Mouse (Mus musculus) 3134 (cell line): ENCODE results near the gene Ank2.
"Not testable (repeated sequence)": the region's sequence is repeated elsewhere in the genome, so short reads cannot be mapped to it uniquely, and the experiment has no call there.

Experiments
- DNase-seq: peaks from one replicate; pipeline ENCODE4 v3.0.0-alpha.2; 2011; ENCODE audit warnings: low spot score; ENCODE audit not compliant: insufficient read length; ENCODE audit errors: extremely low read depth

Ank2 gene

DNA sequence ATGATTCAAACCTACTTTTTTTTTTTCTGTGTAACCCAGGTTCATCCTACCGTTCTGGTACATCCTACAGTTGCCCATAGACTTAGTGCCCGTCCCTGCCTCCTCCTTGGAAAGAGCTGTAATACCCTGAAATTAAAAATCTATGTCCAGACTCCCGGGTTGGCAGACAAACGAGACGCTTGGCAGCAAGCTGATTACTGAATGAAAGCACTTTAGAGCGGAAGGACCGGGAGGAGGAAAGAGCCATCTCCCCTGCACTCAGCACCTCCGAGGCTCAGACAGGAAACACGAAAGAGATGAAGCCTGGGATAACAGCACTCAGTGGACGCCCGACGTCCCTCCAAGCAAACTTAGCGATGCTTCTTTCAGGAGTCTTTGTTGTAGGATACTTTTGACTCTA is 69.3 kb downstream of the Ank2 start:
- DNase-seq = no peak

DNA sequence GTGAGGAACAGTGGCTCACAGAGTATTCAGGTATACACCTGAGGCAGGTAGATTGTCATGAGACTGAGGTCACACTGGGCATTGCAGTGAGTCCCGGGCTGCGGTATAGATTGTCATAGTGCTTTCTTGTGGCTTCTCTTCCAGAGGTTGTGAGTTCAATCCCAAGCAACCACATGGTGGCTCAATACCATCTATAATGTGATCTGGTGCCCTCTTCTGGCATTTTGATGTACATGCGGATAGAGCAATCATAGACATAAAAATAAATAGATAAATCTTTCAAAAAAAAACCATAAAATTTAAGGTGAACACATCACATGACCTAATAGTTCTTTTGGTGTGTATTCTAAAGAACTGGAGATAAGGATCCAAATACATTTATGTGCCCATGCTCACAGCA is 70.6 kb downstream of the Ank2 start:
- DNase-seq = no peak

DNA sequence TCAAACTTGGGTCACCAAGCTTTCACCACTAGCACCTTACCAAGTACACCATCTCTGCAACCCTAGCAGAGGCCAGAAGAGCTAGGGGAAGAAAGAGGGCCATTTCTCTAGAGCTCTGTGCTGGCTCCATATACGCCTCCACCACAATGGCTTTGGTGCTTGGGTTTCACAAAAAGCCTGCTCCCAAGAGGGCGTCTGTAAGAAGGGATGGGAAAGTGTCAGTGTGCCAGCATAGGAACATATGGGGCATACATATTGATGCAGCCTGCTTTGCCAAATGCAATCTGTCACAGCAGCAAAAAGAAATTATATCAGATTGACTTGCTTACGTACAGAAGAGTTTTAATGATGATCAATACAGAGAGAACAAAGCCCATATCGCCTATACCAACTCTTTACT is 82.2 kb downstream of the Ank2 start:
- DNase-seq = no peak

DNA sequence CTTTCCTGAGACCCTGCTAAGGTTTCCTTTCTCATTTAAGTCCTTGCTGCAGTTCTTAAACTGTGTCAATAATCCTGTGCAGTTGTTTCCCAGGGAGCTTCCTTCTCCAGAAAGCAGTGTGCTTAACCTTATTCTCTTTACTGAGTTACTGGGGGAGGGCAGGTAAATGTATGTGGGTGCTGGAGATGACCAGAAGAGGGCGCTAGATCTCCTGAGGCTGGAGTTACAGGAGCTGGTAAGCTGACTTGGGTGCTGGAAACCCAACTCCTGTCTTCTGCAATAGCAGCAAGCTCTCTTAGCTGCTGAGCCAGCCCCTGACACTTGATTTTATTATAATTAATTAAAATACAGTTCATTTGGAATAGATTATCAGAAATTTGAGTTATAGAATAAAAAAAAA is 84.7 kb downstream of the Ank2 start:
- DNase-seq = no peak

DNA sequence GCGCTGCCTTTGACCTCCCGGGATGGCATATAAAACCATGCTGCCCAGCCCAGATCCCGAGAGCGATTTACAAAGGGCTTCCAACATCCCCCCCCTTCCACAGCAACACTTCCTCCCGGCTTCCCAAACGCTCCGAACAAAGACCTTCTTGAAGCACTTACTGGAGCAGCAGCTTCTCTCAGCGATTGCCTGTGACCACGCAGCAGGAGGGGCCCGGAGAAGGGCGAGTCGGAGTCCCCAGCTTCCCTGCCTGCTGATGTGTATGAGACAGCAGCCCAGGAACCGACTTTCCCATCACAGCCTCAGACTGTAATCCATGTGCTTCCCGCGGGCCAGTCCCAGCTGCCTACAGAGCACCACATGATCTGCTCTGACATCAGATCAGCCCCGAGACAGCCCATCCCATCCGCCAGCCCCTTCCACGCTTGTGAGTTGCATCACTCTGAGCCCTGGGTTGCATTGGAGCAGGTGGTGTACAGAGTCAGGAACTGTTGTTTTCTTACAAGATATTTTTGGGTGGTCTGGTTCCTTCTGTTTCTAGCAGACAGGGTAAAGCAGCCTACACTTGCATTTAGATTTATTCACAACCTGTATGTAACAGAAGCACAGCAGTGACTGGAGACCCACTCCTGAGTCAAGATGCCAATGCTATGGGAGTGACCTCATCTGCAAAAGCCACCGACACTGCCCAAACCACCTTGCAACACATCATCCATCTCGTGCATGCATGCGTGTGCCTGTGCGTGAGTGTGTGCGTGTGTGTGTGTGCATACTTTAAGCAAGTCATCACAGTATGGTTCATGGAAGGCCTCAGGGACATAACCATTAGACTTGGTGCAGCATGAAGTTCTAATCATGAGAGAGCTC is 90.2 kb downstream of the Ank2 start:
- DNase-seq = peak; percentile 81

DNA sequence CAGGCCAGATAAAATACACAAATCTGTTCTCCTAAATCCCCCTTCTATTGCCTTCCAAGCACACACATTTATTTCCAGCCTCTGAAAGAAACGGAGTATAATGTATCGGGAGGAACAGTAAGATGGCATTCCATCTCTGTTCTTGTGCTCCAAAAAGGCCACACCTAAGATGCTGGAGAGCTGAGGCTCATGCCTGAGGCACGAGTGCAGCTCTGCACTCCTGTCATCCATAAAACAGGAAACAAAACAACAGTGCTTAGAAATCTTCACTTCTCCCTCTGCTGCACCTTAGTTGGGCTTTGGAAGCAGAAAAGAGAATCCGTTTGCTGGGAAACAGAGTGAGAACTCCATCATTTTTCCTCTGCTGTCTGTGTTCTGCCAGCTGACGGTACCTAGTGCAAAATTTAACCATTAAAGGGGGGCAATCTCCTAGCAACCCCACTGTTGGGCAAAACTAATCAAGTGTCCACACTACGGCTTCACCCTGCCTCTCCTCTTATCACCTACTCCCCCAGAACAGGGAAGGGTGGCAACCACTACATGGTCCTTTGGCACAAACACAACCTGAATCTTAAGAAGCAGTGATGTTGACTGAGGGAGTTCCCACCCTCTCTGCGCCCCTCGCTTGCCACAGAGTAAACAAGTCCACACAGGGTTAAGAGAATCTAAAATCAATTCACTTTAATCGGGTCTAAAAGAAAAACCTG is 91.1 kb downstream of the Ank2 start:
- DNase-seq = peak; percentile 9

DNA sequence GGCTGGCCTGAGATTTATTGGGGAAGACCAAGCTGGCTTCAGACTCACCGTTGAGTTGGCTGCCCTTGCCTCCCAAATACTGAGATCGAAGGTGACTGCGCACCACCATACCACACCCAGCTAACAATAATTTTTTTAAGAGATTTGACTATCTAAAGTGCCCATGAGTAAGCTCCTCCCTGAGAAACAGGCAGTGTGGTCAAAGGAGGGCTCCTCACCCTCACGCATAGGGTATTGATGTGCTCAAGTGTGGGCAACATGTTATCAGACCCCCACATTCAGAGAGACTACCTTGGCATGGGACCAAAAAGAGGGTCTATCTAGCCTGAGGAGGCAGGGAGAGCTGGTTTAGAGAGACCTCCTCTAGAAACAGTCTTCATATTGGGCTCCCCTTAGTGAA is 92.3 kb downstream of the Ank2 start:
- no peak for DNase-seq

DNA sequence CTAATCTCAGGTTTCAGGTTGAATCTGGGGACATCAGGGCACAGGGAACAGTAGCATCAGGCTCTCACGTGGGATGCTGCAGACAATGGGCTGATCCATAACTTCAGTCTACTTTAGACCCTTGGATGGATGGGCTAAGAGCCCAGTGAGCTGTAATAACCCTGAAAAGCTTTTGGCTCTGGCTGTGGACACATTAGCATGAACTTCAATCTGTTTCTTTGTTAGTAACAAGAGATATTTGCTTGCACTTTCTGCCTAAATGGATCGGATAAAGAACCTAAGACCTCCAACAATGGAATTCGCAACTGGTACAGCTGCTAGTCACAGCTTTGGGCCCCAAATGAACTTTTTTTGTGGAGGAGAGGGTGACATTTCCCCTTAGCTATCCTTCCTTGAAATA is 94.8 kb downstream of the Ank2 start:
- no peak for DNase-seq

DNA sequence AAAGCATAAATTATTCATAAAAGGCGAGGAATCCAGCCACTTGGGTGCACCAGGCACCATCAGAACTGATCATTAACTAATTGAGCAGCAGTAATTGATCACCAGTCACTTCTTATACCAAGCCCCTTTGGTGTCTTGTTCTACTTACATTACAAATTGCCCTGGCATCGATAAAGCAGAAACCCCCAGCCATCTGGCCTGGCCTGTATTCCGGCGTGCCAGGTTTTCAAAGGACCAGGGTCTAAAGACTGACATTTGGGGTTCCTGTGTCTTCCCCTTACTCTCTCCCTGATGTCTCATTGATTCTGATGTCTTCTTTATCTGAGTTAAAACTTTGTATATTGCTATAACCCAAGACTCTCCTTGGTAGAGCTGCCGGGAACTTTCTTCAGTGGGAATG is 98.2 kb downstream of the Ank2 start:
- DNase-seq = no peak

DNA sequence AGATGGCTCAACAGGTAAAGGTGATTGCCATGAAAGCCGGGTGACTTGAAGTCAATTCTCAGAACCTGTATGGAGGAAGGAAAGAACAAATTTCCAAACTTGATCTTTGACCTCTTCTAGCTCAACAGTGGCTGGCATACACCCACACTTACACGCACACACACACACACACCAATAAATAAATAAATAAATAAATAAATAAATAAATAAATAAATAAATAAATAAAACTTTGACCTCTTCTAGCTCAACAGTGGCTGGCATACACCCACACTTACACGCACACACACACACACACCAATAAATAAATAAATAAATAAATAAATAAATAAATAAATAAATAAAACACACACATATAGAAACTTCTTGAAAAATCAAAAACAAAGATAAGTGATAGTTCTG is 98.7 kb downstream of the Ank2 start:
- DNase-seq = not testable (repeated sequence)

DNA sequence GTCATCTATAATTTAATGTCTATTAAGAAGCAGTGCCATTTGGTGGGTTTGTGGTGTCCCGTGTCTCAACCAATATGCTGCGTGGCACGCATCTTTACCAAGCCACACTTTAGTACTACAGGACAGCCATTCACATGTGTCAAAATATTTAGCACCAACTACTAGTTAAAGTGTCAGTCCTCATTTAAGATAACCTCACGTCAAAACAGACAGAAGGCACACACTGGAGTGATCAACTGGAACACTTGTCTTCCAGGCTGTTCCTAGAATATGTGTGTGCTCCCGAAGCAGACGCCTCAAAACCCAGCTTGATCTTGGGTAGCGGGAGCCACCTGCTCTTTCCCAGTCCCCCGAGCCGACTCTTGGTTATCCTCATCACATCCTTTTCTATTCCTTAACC is 101.4 kb downstream of the Ank2 start:
- no peak for DNase-seq

DNA sequence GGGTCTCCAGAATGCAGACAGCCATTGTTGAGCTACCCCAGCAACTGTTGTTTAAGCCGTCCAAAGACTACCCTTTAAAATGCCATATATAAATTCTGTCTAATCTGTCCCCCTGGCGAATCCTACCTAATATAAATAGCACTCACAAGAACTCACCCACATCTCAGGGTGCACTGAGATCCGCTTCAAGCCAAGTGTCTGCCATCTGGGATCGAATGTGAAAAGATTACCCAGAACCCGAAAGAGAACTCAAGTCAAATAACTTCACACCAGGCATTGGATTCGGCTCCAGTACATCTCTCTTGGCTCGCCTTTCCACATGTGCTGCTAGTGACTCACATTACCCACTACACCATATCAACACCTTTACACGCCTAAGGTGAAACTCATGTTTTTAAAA is 103.9 kb downstream of the Ank2 start:
- DNase-seq = no peak

DNA sequence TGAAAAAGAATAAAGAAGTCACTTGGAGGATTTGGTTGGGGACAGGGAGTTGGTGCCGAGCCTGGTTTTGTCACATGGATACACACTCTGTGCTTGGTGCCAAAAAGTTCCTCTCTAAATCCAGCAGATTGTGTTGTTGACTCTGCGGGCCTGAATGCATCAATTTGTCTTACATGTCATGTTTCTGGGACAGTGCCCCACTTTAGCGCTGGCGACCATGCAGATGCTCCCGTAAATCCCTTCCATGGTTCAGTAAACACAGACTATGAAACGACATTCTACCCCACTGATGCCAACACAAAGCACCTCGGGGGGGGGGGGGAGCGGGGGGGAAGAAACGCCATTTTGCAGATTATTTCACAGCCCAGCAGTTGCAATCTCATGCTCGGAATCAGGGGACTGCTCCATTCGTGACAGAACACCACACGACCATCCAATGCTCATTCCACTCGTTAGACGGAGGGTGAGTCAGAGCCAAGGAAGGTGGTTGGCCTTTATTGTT is 112.1 kb downstream of the Ank2 start:
- DNase-seq = no peak

DNA sequence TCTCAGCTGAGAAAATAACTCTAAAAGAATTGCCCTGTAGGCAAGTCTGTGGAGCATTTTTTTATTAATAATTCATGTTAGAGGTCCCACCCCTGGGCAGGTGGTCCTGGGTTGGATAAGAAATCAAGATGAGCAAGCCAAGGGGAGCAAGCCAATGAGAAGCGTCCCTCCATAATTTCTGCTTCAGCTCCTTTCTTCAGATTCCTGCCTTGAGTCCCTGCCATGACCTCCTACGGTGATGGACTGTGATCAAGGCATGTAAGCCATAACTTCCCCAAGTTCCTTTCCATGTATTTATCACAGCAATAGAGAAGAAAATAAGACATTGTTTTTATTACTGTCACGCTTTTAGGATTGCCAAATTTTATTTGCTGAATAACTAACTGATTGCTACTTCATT is 115.9 kb downstream of the Ank2 start:
- DNase-seq = no peak

DNA sequence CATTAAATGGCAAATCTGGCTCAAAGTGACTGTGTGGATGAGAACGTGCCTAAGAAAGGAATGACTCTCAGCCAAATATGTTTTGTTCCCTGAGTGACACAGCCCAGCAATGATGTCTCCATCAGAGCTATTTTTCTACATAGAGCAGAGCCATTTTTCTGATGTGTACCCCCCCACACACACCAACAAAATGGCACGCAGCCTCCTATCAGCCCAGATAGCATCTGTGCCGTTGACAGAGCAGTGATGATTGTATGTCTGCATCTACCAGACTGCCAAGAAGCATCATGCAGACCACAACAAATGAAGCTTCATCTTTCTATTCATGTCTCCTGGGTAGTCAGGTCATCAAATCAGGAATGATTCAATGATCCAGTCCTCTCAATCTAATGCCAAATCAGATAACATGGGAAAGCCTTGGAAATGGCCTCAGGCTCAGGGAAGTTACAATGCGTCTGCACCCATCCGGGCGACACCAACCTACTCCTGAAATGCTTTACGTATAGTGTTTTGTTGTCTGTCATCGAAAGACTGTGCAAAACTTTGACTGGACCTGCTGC is 122.2 kb downstream of the Ank2 start:
- DNase-seq = no peak

DNA sequence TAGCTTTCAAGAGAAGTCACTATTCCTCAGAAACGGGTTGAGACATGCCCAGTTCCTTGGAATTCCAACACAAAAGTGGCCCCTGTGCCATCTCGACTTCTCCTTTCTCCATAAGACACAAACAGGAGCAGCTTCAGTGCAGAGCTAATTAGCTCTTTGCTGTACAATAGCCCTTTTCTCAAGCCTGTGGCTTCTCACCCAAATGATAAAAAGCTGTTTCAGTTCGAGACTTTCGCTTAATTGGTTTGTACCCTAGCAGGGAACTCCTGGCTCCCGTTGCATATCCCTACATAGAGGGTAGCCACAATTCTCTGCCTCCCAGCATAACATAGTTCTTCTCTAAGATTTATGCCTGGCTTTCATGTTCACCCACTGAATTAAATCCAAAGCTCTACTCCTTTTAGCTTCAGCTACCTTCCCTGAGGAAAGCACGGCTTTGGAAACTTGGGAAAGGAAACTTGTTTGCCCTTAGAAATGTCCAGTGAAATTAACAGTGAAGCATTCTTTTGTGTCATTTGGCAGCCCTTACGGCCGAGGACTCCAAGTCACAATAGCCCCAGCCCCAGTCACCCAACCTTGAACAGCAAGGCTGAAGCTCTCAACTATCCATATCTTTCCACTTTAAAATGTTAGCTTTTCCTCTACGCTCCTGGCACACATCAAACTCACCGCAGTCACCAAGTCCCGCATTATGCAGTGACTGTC is 123.0 kb downstream of the Ank2 start:
- no peak for DNase-seq

DNA sequence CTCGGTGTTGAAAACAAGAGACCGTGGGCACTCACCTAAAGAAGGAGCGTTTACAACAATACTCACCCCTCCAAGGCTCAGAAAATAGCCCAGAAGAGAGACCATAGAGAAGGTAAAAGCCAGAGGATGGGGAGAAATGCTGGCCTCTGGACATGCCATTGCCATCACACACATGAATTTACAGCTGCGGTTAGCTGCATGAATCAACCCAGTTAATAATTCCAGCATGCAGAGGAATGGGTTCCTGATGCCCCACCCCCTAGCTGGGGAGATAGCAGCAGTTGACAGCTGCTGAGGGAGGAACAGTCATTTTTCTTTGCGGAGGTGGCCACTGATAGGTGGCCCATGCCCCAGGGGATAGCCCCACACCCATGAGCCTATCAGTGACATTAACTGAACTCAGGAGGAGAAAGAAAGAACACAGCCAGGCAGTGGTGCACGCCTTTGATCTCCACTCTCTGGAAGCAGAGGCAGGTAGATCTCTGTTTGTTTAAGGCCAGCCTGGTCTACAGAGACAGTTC is 124.9 kb downstream of the Ank2 start:
- no peak for DNase-seq

DNA sequence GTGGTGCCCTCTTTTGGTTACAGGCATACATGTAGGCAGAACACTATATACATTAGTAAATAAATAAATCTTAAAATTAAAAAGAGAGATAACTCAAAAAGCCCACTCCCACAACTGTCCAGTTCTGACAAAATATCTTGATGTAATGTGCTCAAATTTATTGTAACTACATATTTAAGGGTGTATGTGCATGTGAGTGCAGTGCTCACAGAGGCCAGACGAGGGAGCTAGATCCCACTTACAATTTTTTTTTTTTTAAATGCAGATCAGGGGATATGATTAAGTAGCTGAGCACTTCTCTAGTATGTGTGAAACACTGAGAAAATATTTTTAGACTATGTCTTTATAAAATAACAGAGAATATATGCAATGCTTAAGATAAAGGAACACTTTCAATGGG is 127.4 kb downstream of the Ank2 start:
- DNase-seq = no peak

DNA sequence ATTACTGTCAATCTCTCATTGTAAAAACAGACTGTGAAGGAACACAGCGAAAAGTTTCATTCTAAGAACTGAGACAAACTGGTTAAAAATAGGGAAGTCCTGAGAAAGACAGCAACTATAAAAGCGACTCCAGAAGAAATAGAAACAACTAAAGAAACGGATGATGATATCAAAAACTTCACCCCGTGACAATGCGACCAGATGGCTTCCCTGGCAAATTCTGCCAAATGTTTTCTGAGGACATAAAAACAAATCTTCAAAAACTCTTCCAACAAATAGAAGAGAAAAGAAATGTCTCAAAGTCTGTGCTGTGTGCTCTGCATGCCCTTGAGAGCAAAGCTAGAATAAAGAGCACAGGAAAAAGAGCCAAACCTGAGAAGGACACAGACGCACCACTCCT is 129.6 kb downstream of the Ank2 start:
- no peak for DNase-seq

DNA sequence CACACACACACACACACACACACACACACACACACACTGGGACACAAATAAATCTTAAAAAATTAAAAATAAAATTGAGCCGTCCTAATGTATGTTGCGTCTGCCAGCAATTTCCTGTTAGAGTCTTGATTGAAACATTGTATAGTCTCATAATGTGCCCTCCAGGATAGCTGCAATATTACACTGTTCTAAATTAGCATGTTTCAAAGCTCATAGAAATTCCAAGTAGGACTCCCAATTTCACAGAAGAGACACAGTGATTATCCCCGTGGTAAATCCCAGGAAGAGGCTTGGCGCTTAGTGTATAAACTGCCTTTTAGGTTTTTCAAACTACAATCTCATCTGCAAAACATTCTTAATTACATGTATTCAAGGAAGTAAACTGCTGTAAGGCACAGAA is 131.7 kb downstream of the Ank2 start:
- DNase-seq = no peak

DNA sequence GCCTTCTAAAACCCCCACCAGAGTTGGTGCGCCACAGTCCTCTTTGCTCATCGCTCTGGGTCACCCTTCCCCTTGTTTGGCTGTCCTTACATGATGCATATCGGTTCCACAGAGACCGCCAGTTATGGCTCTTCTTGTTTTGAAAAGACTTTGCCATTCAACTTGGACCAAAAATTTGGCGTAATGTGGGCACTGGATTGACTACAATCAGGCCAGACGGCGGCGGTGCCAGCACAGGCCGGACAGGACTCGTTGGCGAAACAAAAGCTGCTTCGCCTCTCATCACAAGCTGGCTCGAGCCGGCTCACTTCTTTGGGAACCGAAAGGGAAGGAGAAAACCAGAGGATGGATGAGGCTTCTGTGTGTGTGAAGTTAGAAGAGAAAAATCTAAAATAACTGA is 135.6 kb downstream of the Ank2 start:
- peak; percentile 13 for DNase-seq
